Mouse (Mus musculus): Measurements from ENCODE around the gene Sesn1. TPM values are rescaled to one million over a fixed set of nuclear protein-coding genes. Genes with fewer than 3 reads are reported as not detected.
A peak's percentile ranks its signal among the peaks of the same experiment; 100 is the strongest.

Sesn1 gene
- polyA plus RNA-seq, 1 experiment from 2014 or later = 35.3 TPM

DNA sequence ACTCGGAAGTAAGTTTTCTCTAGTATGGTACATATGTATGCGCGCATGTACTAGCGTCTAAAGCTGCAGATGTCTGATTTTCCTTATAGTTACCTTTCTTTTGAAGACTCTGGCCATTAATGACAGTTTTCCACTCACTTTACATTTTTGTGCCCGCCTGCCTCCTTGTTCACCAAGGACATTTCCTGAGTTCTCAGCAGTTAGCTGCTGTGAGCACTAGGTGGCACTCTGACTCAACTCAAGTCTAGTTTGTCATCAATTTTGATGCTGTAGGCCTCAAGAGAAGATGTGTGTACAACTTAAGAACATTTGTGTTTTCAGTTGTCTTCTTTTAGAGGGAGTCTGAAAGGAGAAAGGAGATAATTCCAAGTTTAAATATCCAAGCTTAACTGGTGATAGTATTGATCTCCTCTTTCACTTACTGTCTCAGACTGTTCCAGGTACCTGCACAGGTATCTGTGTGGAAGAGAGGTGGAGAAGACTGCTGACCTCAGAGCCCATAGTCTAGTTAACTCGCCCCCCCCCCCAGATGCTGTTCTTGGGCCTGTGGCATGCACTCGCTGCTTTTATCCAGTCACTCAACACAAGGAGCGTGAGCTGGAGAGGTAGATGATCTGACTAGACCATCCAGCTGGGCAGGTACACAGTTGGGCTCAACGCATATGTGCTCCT lies 21.3 kb downstream of the Sesn1 start:
- Histone ChIP-seq H3K27ac (no peak overlapping the region), H3K9me3 (replicated peaks; ENCODE audit: low read length) (no peaks in the 10 kb centered on the region), H3K36me3 (ENCODE audit: insufficient read depth, low read length) (no peaks in the 10 kb centered on the region), H3K27me3 (ENCODE audit: insufficient read depth, low read length) (no peaks in the 10 kb centered on the region), H3K4me2 (ENCODE audit: low read length) (no peak overlapping the region), H3K4me3 (replicated peaks; ENCODE audit: low read depth, low read length) (no peak overlapping the region), H3K9ac (ENCODE audit: low read depth, low read length) (no peak overlapping the region), H3K4me1 (replicated peaks; ENCODE audit: insufficient read depth, low read length) (peaks cover 3% of the 10 kb centered on the region; the same call in 1 of the 2 replicates)
- 53% methylated on average over 9 of the region's 9 CpGs for WGBS
- TF ChIP-seq CTCF (IDR thresholded peaks at IDR 0.05; ENCODE audit: low read depth) = peak; percentile 94
- no peak for ATAC-seq (replicated peaks; ENCODE audit: low FRiP score, low read depth)
- peak; percentile 88 for DNase-seq (ENCODE audit: low spot score)

DNA sequence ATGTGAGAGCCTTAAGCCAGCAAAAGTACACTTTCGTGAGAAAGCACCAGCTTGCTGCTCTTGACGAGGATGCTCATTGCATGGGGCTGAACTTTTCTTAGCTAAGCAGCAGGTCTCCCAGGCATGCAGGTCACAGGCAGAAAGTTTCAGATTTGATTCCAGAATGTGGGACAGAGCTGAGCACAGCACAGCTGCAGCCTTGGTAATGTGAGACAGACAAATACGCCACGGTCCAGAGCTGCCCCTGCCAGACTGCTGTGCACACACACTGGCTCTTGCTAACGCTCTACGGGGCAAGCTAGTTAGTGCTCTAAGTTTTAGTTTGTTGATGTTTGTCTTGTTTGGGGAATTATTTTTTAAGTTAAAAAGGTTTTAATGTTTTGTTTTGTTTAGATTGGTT lies 22.5 kb downstream of the Sesn1 start:
- peak; percentile 78 for DNase-seq (ENCODE audit: low spot score)

DNA sequence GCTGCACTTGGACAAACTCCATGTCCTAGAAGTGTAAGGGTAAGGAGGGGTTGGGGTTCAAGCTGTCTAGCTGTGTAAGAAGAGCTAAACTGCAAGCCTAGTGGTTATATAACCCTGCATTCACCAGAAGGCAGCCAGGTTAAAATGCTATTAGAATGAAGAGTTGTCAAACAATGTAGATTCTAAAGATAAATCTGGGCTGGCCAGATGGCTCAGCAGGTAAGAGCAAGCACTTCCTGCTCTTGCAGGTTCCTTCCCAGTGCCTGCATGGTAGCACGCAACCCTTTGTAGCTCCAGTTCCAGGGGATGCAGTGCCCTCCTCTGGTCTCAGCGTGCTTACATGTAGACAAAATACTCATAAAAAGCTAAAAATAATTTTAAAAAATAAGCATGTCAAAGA lies 24.4 kb downstream of the Sesn1 start:
- no peak overlapping the region for H3K4me2 ChIP-seq (ENCODE audit: low read length)
- ATAC-seq (replicated peaks; ENCODE audit: low FRiP score, low read depth) = no peak

More for the DNA sequence above, 22.5 kb downstream of the Sesn1 start:
- Histone ChIP-seq H3K27me3 (ENCODE audit: insufficient read depth, low read length) (no peaks in the 10 kb centered on the region), H3K27ac (no peak overlapping the region), H3K9ac (ENCODE audit: low read depth, low read length) (no peak overlapping the region), H3K9me3 (replicated peaks; ENCODE audit: low read length) (no peaks in the 10 kb centered on the region), H3K4me1 (replicated peaks; ENCODE audit: insufficient read depth, low read length) (peaks cover 3% of the 10 kb centered on the region; the same call in 1 of the 2 replicates), H3K4me2 (ENCODE audit: low read length) (no peak overlapping the region), H3K4me3 (replicated peaks; ENCODE audit: low read depth, low read length) (no peak overlapping the region), H3K36me3 (ENCODE audit: insufficient read depth, low read length) (no peaks in the 10 kb centered on the region)
- 34% methylated on average over 6 of the region's 6 CpGs for WGBS
- ATAC-seq (replicated peaks; ENCODE audit: low FRiP score, low read depth) = 0 out of 2 replicates have a peak, but pooled peaks have one; percentile 46
- TF ChIP-seq CTCF (IDR thresholded peaks at IDR 0.05; ENCODE audit: low read depth) = no peak

DNA sequence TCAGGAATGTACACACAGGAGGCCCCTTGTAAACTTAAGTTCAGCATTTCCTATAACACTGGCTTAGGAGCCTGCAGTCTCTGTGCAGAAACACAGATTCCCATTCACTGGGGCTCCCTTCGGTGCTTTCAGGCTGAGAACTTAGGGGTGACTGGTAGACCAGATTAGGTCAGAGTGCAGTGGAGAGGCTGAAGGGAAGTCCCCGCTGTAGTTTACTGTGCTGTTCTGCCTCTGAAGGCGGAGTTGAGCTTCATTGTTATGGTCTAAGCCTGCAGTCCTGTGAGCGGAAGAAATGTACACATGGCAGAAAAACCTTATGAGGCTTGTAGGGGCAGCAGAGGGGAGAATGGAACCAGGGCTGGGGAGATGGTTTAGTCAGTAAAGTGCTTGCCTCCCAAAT lies 29.2 kb downstream of the Sesn1 start:
- no peak for DNase-seq (ENCODE audit: low spot score)
- H3K27ac ChIP-seq = no peak overlapping the region
- 82% methylated on average over 4 of the region's 4 CpGs for WGBS
- H3K36me3 ChIP-seq (ENCODE audit: insufficient read depth, low read length) = no peaks in the 10 kb centered on the region
- H3K4me2 ChIP-seq (ENCODE audit: low read length) = no peak overlapping the region
- TF ChIP-seq CTCF (IDR thresholded peaks at IDR 0.05; ENCODE audit: low read depth) = no peak
- ATAC-seq (replicated peaks; ENCODE audit: low FRiP score, low read depth) = no peak
- no peaks in the 10 kb centered on the region for H3K9me3 ChIP-seq (replicated peaks; ENCODE audit: low read length)
- H3K4me3 ChIP-seq (replicated peaks; ENCODE audit: low read depth, low read length) = no peak overlapping the region
- no peaks in the 10 kb centered on the region for H3K4me1 ChIP-seq (replicated peaks; ENCODE audit: insufficient read depth, low read length)
- H3K27me3 ChIP-seq (ENCODE audit: insufficient read depth, low read length) = no peaks in the 10 kb centered on the region
- no peak overlapping the region for H3K9ac ChIP-seq (ENCODE audit: low read depth, low read length)

More for the DNA sequence above, 24.4 kb downstream of the Sesn1 start:
- no peak for DNase-seq (ENCODE audit: low spot score)
- Histone ChIP-seq H3K27ac (no peak overlapping the region), H3K4me3 (replicated peaks; ENCODE audit: low read depth, low read length) (no peak overlapping the region), H3K27me3 (ENCODE audit: insufficient read depth, low read length) (no peaks in the 10 kb centered on the region), H3K4me1 (replicated peaks; ENCODE audit: insufficient read depth, low read length) (no peaks in the 10 kb centered on the region), H3K36me3 (ENCODE audit: insufficient read depth, low read length) (no peaks in the 10 kb centered on the region), H3K9ac (ENCODE audit: low read depth, low read length) (no peak overlapping the region), H3K9me3 (replicated peaks; ENCODE audit: low read length) (no peaks in the 10 kb centered on the region)
- no peak for TF ChIP-seq CTCF (IDR thresholded peaks at IDR 0.05; ENCODE audit: low read depth)
- 85% methylated on average over 2 of the region's 2 CpGs for WGBS

DNA sequence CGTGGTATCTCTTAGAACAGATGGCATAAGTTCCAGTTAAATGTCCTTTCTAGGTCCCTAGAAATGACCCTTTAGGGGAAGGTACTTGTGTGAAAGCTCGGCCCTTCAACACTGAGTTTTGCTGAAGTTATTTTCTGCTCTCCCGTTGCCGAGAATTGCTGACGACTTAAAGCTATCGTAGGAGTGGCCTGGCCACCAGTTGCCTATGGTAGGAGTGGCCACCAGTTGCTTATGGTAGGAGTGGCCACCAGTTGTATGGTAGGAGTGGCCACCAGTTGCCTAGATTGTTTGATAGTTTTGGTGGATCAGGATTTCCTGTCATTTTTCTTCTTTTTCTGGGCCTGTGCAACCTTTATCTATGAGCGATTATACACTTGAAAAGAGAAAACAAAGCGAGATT lies 38.0 kb downstream of the Sesn1 start:
- no peak for TF ChIP-seq CTCF (IDR thresholded peaks at IDR 0.05; ENCODE audit: low read depth)
- Histone ChIP-seq H3K27ac (no peak overlapping the region), H3K9ac (ENCODE audit: low read depth, low read length) (no peak overlapping the region), H3K36me3 (ENCODE audit: insufficient read depth, low read length) (no peaks in the 10 kb centered on the region), H3K9me3 (replicated peaks; ENCODE audit: low read length) (no peaks in the 10 kb centered on the region), H3K4me2 (ENCODE audit: low read length) (no peak overlapping the region), H3K4me3 (replicated peaks; ENCODE audit: low read depth, low read length) (no peak overlapping the region), H3K27me3 (ENCODE audit: insufficient read depth, low read length) (no peaks in the 10 kb centered on the region), H3K4me1 (replicated peaks; ENCODE audit: insufficient read depth, low read length) (no peaks in the 10 kb centered on the region)
- DNase-seq (ENCODE audit: low spot score) (no peak), ATAC-seq (replicated peaks; ENCODE audit: low FRiP score, low read depth) (no peak)
- 94% methylated on average over 8 of the region's 8 CpGs for WGBS

DNA sequence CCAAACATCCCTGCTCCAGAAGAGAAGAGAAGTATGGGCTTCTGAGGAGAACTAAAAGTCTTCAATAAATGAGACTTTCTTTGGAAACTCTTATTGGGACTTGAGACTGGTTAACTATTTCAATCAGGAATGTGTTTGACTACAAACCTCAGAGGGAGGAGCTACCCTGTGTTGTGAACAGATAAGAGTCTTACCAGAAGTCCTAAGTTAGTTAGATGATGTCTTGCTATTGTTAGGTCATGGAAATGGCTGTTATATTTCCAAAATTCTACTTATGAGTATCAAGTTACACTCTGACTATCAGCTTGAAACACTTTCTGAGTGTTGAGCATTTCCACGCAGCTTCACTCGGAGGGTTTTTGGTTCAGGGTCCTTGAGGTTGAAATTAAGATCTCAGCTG lies 39.0 kb downstream of the Sesn1 start:
- no peak overlapping the region for H3K9ac ChIP-seq (ENCODE audit: low read depth, low read length)
- H3K27ac ChIP-seq = no peak overlapping the region
- ATAC-seq (replicated peaks; ENCODE audit: low FRiP score, low read depth) (no peak), DNase-seq (ENCODE audit: low spot score) (no peak)
- no peaks in the 10 kb centered on the region for H3K4me1 ChIP-seq (replicated peaks; ENCODE audit: insufficient read depth, low read length)
- H3K27me3 ChIP-seq (ENCODE audit: insufficient read depth, low read length) = no peaks in the 10 kb centered on the region
- no peak overlapping the region for H3K4me3 ChIP-seq (replicated peaks; ENCODE audit: low read depth, low read length)
- WGBS = 84% methylated on average over 2 of the region's 2 CpGs
- no peak overlapping the region for H3K4me2 ChIP-seq (ENCODE audit: low read length)
- H3K9me3 ChIP-seq (replicated peaks; ENCODE audit: low read length) = no peaks in the 10 kb centered on the region
- no peak for TF ChIP-seq CTCF (IDR thresholded peaks at IDR 0.05; ENCODE audit: low read depth)
- no peaks in the 10 kb centered on the region for H3K36me3 ChIP-seq (ENCODE audit: insufficient read depth, low read length)

DNA sequence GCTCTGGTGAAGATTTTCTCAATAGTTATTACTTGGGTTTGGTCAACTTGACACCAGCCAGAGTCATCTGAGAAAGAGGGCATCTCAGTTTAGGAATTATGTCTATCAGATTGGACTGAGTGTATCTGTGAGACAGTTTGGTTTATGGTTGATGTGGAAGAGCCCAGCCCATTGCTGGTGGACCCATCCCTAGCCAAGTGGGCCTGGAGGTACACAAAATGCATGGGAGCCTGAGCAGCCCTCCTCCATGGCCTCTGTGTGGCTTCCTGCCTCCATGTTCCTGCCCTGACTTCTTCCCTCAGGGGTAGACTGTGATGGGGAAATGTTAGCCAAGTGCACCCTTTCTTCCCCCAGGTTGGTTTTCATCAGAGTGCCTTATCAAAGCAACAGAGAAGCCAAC lies 50.1 kb downstream of the Sesn1 start:
- Histone ChIP-seq H3K9ac (ENCODE audit: low read depth, low read length) (no peak overlapping the region), H3K27ac (no peak overlapping the region), H3K4me3 (replicated peaks; ENCODE audit: low read depth, low read length) (no peak overlapping the region), H3K9me3 (replicated peaks; ENCODE audit: low read length) (no peaks in the 10 kb centered on the region), H3K27me3 (ENCODE audit: insufficient read depth, low read length) (no peaks in the 10 kb centered on the region), H3K4me1 (replicated peaks; ENCODE audit: insufficient read depth, low read length) (no peaks in the 10 kb centered on the region), H3K4me2 (ENCODE audit: low read length) (no peak overlapping the region), H3K36me3 (ENCODE audit: insufficient read depth, low read length) (no peaks in the 10 kb centered on the region)
- no peak for ATAC-seq (replicated peaks; ENCODE audit: low FRiP score, low read depth)
- no peak for TF ChIP-seq CTCF (IDR thresholded peaks at IDR 0.05; ENCODE audit: low read depth)
- no peak for DNase-seq (ENCODE audit: low spot score)

All from kidney, postnatal 0 days (tissue).